Mouse (Mus musculus): ENCODE data around the gene Exoc7. TPM values are rescaled to one million over a fixed set of nuclear protein-coding genes. Genes with fewer than 3 reads are reported as not detected.
A peak's percentile ranks its signal among the peaks of the same experiment; 100 is the strongest.

Exoc7 gene
- polyA plus RNA-seq, 1 experiment from 2014 or later: 71.1 TPM

DNA sequence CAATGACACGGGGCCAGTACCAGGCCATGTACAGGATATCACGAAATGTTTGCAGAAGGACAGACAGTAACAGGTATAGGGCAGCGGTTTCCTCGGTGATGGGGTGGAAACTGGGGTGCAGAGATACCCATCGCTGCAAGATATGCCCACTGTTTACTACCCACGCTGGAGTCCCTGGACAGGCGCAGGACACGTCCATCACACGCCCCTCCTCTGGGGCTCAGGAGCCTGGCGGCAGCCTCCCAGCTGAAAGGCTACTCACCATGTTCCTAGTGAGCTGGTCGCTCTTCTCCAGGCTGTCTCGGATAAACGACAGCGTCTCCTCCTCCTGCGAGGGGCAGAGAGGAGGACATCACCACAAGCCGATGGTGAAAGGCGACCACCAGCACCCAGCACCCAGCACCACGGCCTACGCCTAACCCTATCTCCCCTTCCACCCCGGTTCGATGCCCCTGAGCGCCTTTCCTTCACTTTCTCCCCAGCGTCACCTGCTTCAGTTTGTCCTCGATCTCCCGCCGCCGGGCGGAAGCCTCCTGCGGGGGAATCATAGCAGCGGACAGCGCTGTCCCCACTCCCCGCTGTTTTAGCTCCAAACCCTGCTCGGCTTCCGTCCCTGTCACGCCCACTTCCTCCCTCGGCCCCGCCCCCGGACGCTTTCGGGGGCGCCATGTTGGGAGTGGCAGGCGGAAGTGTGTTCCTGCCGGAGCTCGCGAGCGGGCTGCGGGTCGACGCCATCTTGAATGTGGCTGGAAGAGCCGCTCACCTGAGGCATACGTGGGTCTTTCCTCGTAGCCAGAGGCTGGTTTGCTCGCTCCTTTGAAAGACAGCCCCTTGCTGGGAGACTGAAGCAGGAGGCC lies 679 bp downstream of the Exoc7 start:
- Histone ChIP-seq H3K27ac (ENCODE audit: low read depth, low read length) (no peak overlapping the region), H3K4me1 (replicated peaks; ENCODE audit: control insufficient read depth, insufficient read depth, low read length) (no peaks in the 10 kb centered on the region; the same call in 1 of the 2 replicates), H3K9me3 (ENCODE audit: control insufficient read depth, low read length) (no peaks in the 10 kb centered on the region), H3K4me3 (ENCODE audit: low read depth, low read length) (peak overlapping the region; percentile 70), H3K4me2 (ENCODE audit: low read depth, low read length, severe bottlenecking) (peak overlapping the region; percentile 87), H3K36me3 (ENCODE audit: control insufficient read depth, insufficient read depth, low read length) (peaks cover 4% of the 10 kb centered on the region; the same call in 1 of the 2 replicates), H3K9ac (ENCODE audit: low read length) (peak overlapping the region; percentile 73), H3K27me3 (ENCODE audit: control insufficient read depth, insufficient read depth, low read length) (no peaks in the 10 kb centered on the region; the same call in 1 of the 2 replicates)
- 3% methylated on average over 53 of the region's 53 CpGs for WGBS
- ATAC-seq (replicated peaks; ENCODE audit: low FRiP score) (peak; percentile 91), DNase-seq (ENCODE audit: low spot score) (peak; percentile 97)

DNA sequence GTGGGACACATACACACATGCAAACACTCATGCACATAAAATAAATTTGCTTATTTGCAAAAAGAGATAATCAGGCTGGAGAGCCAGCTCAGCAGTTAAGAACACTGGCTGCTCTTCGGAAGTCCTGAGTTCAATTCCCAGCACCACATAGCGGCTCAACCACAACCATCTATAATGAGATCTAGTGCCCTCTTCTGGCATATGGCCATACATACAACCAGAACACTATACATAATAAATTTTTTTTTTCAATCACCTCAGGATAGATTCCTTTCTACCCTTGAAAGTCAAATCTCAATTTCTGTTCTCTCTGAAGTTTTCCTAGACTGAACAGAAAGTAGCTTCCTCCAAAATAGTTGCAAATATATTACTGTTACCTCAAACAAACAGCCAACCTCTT lies 1.6 kb downstream of the Exoc7 start:
- H3K36me3 ChIP-seq (ENCODE audit: control insufficient read depth, insufficient read depth, low read length): peaks cover 4% of the 10 kb centered on the region; the same call in 1 of the 2 replicates
- no peaks in the 10 kb centered on the region; the same call in 1 of the 2 replicates for H3K4me1 ChIP-seq (replicated peaks; ENCODE audit: control insufficient read depth, insufficient read depth, low read length)
- WGBS: 96% methylated on average over 2 of the region's 2 CpGs
- no peak overlapping the region; the same call in 1 of the 2 replicates for H3K4me3 ChIP-seq (ENCODE audit: low read depth, low read length)
- ATAC-seq (replicated peaks; ENCODE audit: low FRiP score): no peak
- no peaks in the 10 kb centered on the region for H3K9me3 ChIP-seq (ENCODE audit: control insufficient read depth, low read length)
- no peak overlapping the region; the same call in 1 of the 2 replicates for H3K9ac ChIP-seq (ENCODE audit: low read length)
- no peaks in the 10 kb centered on the region; the same call in 1 of the 2 replicates for H3K27me3 ChIP-seq (ENCODE audit: control insufficient read depth, insufficient read depth, low read length)
- no peak overlapping the region; the same call in 1 of the 2 replicates for H3K4me2 ChIP-seq (ENCODE audit: low read depth, low read length, severe bottlenecking)
- no peak overlapping the region for H3K27ac ChIP-seq (ENCODE audit: low read depth, low read length)
- DNase-seq (ENCODE audit: low spot score): no peak

DNA sequence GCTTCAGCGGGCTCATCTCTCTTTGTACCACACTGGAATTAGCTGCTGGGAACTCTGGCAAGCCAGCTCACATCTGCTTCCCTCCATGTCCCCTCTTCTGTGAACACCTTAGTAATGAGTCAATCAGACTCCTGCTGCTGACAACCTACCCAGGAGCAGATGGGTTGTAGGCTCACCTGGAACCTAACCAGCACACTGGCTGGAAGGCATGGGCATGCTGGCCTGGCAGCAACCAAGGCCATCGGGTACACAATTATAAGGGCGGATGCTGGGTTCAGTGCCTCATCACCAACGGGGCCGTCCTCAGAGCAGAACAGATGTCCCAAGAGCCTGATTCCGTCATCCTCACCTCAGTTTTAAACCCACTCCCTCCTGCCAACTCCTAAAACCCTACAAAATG lies 8.4 kb downstream of the Exoc7 start:
- no peak overlapping the region for H3K4me2 ChIP-seq (ENCODE audit: low read depth, low read length, severe bottlenecking)
- no peak overlapping the region for H3K4me3 ChIP-seq (ENCODE audit: low read depth, low read length)
- H3K4me1 ChIP-seq (replicated peaks; ENCODE audit: control insufficient read depth, insufficient read depth, low read length): no peaks in the 10 kb centered on the region
- ATAC-seq (replicated peaks; ENCODE audit: low FRiP score) (no peak), DNase-seq (ENCODE audit: low spot score) (no peak)
- no peaks in the 10 kb centered on the region for H3K27me3 ChIP-seq (ENCODE audit: control insufficient read depth, insufficient read depth, low read length)
- no peaks in the 10 kb centered on the region for H3K9me3 ChIP-seq (ENCODE audit: control insufficient read depth, low read length)
- 89% methylated on average over 6 of the region's 6 CpGs for WGBS
- H3K36me3 ChIP-seq (ENCODE audit: control insufficient read depth, insufficient read depth, low read length): peaks cover 5% of the 10 kb centered on the region; the same call in 1 of the 2 replicates
- H3K27ac ChIP-seq (ENCODE audit: low read depth, low read length): no peak overlapping the region
- H3K9ac ChIP-seq (ENCODE audit: low read length): no peak overlapping the region

DNA sequence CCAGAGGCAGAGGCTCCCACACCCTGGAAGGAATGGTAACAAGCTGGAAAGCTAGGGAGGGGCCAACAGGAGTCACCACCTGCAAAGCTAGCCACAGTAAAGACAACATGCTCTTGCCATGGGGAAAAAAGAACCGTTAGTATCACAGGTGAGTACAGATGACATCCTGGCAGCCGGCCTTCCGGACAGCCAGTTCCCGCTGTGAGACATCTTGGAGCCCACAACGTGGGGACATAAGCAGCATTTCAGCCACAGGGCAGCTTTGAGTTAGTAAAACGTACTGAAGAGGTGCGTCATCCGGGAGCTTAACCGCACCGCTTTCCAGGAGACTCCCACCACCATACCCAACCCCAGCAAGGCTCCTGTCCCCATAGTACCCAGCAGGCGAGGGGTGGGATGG lies 8.8 kb downstream of the Exoc7 start:
- ATAC-seq (replicated peaks; ENCODE audit: low FRiP score): no peak
- Histone ChIP-seq H3K36me3 (ENCODE audit: control insufficient read depth, insufficient read depth, low read length) (peaks cover 3% of the 10 kb centered on the region; the same call in 1 of the 2 replicates), H3K4me2 (ENCODE audit: low read depth, low read length, severe bottlenecking) (no peak overlapping the region), H3K9ac (ENCODE audit: low read length) (no peak overlapping the region), H3K9me3 (ENCODE audit: control insufficient read depth, low read length) (no peaks in the 10 kb centered on the region), H3K4me1 (replicated peaks; ENCODE audit: control insufficient read depth, insufficient read depth, low read length) (no peaks in the 10 kb centered on the region), H3K27me3 (ENCODE audit: control insufficient read depth, insufficient read depth, low read length) (no peaks in the 10 kb centered on the region), H3K4me3 (ENCODE audit: low read depth, low read length) (no peak overlapping the region), H3K27ac (ENCODE audit: low read depth, low read length) (no peak overlapping the region)
- no peak for DNase-seq (ENCODE audit: low spot score)
- 92% methylated on average over 11 of the region's 11 CpGs for WGBS

DNA sequence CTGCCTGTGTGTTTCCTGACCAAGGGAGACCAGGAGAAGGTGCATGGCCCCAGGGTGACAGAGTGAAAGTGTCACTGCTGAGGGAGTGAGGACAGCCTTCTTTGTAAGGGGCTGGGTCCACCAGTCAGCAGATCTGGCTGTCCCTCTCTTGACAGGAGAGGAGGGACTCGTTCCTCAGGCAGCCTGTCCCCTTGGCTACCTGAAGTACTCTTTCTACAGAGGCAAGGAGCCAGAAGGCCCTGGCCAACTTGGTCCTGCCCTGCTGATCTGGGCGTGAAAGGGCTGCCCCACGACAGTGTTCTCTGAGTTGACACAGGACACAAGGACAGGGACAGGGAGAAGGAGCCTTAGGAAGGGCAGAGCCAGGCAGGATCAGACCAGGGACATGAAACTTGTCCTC lies 10.0 kb downstream of the Exoc7 start:
- ATAC-seq (replicated peaks; ENCODE audit: low FRiP score): no peak
- 79% methylated on average over 3 of the region's 3 CpGs for WGBS
- H3K4me2 ChIP-seq (ENCODE audit: low read depth, low read length, severe bottlenecking): no peak overlapping the region

DNA sequence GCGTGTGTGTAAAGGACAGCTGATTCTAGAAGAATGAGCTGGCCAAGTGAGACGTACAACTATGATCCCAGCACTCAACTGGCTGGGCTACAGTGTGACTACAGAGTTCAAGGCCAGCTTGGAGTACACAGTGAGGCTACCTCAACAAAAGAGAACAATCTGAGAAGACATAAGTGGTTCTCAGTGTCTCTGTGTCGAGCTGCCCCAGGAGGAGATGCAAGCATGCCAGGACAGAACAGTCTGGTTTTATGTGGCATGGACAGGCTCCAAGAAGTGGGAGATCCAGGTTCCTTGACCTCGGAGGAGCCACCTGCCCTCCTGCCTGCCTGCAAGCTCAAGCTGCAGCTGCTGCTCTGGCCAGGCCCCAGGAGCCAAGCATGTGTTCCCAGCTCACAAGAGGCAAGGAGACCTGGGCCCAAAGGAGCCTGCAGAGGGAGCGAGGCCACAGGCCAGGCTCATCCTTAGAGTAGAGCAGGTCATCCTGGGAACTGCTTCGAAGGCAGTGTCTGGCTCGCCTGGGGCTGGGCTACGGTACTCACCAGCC lies 10.8 kb downstream of the Exoc7 start:
- no peaks in the 10 kb centered on the region for H3K9me3 ChIP-seq (ENCODE audit: control insufficient read depth, low read length)
- H3K36me3 ChIP-seq (ENCODE audit: control insufficient read depth, insufficient read depth, low read length): peaks cover 2% of the 10 kb centered on the region; the same call in 1 of the 2 replicates
- H3K27ac ChIP-seq (ENCODE audit: low read depth, low read length): no peak overlapping the region
- 89% methylated on average over 8 of the region's 8 CpGs for WGBS
- ATAC-seq (replicated peaks; ENCODE audit: low FRiP score) (no peak), DNase-seq (ENCODE audit: low spot score) (peak; percentile 50)
- no peak overlapping the region for H3K9ac ChIP-seq (ENCODE audit: low read length)
- no peak overlapping the region for H3K4me3 ChIP-seq (ENCODE audit: low read depth, low read length)
- no peak overlapping the region for H3K4me2 ChIP-seq (ENCODE audit: low read depth, low read length, severe bottlenecking)
- no peaks in the 10 kb centered on the region for H3K27me3 ChIP-seq (ENCODE audit: control insufficient read depth, insufficient read depth, low read length)
- no peaks in the 10 kb centered on the region for H3K4me1 ChIP-seq (replicated peaks; ENCODE audit: control insufficient read depth, insufficient read depth, low read length)

More for the DNA sequence above, 10.0 kb downstream of the Exoc7 start:
- no peak for DNase-seq (ENCODE audit: low spot score)
- H3K27ac ChIP-seq (ENCODE audit: low read depth, low read length): no peak overlapping the region
- no peak overlapping the region for H3K9ac ChIP-seq (ENCODE audit: low read length)
- H3K27me3 ChIP-seq (ENCODE audit: control insufficient read depth, insufficient read depth, low read length): no peaks in the 10 kb centered on the region
- H3K9me3 ChIP-seq (ENCODE audit: control insufficient read depth, low read length): no peaks in the 10 kb centered on the region
- H3K4me3 ChIP-seq (ENCODE audit: low read depth, low read length): no peak overlapping the region
- peaks cover 2% of the 10 kb centered on the region; the same call in 1 of the 2 replicates for H3K36me3 ChIP-seq (ENCODE audit: control insufficient read depth, insufficient read depth, low read length)
- no peaks in the 10 kb centered on the region for H3K4me1 ChIP-seq (replicated peaks; ENCODE audit: control insufficient read depth, insufficient read depth, low read length)

DNA sequence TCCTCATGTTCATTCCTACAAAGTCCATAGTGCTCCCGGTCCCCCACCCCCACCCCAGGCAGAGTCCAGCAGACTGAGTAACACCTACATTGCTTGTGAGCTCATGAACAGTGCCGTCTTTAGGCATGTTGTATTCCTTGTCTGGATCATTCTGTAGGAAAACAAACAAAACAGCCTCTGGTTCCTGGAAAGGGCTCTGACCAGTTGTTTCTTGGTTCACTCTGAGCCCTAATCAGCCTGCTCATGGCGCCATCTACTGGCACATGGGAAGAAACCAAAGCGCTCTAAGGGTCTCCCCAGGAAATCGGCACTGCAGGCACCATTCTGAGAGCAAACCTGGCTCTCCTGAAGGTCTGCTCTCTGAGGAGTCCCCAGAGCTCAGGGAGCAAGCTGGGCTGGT lies 12.7 kb downstream of the Exoc7 start:
- no peak for ATAC-seq (replicated peaks; ENCODE audit: low FRiP score)
- 36% methylated on average over 5 of the region's 5 CpGs for WGBS
- no peak overlapping the region for H3K27ac ChIP-seq (ENCODE audit: low read depth, low read length)

DNA sequence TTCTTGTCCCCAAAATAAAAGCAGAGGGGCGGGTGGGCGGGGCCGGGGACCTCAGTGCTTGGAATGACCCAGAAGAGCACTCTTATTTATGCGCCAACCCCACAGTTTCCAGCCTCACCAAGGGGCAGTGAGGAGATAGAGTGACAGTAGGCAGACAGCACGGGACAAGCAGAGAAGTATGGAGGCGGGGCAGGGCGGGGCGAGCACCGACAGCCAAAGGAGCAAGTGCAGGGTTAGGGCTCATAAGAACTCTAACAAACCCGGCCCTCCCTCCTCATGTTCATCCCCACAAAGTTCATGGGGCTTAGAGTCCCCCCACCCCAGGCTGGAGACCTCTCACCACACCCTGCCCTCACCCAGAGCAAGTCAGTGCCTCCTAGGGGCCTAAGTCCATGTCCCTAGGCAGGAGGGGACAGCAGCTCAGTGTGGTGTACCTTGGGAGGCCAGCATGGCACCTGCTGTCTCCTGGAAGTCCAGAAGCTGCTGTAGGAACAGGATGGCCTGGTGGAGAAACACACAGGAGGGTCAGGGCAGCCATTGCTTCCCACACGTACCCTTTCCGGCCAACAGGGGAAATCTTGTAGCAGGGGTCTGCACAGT lies 13.4 kb downstream of the Exoc7 start:
- no peaks in the 10 kb centered on the region; the same call in 1 of the 2 replicates for H3K36me3 ChIP-seq (ENCODE audit: control insufficient read depth, insufficient read depth, low read length)
- no peak overlapping the region for H3K27ac ChIP-seq (ENCODE audit: low read depth, low read length)
- no peaks in the 10 kb centered on the region for H3K27me3 ChIP-seq (ENCODE audit: control insufficient read depth, insufficient read depth, low read length)
- ATAC-seq (replicated peaks; ENCODE audit: low FRiP score): no peak
- no peaks in the 10 kb centered on the region for H3K4me1 ChIP-seq (replicated peaks; ENCODE audit: control insufficient read depth, insufficient read depth, low read length)
- H3K9ac ChIP-seq (ENCODE audit: low read length): no peak overlapping the region
- no peak overlapping the region for H3K4me2 ChIP-seq (ENCODE audit: low read depth, low read length, severe bottlenecking)
- H3K9me3 ChIP-seq (ENCODE audit: control insufficient read depth, low read length): no peaks in the 10 kb centered on the region
- no peak overlapping the region for H3K4me3 ChIP-seq (ENCODE audit: low read depth, low read length)
- DNase-seq (ENCODE audit: low spot score): no peak
- WGBS: 87% methylated on average over 12 of the region's 12 CpGs

More for the DNA sequence above, 12.7 kb downstream of the Exoc7 start:
- H3K9me3 ChIP-seq (ENCODE audit: control insufficient read depth, low read length): no peaks in the 10 kb centered on the region
- H3K4me2 ChIP-seq (ENCODE audit: low read depth, low read length, severe bottlenecking): no peak overlapping the region
- no peak overlapping the region for H3K9ac ChIP-seq (ENCODE audit: low read length)
- no peaks in the 10 kb centered on the region for H3K27me3 ChIP-seq (ENCODE audit: control insufficient read depth, insufficient read depth, low read length)
- no peak overlapping the region for H3K4me3 ChIP-seq (ENCODE audit: low read depth, low read length)
- no peak for DNase-seq (ENCODE audit: low spot score)
- H3K4me1 ChIP-seq (replicated peaks; ENCODE audit: control insufficient read depth, insufficient read depth, low read length): no peaks in the 10 kb centered on the region
- H3K36me3 ChIP-seq (ENCODE audit: control insufficient read depth, insufficient read depth, low read length): no peaks in the 10 kb centered on the region; the same call in 1 of the 2 replicates
